Mouse (Mus musculus): Measurements from ENCODE around the gene Gm49337. TPM values are rescaled to one million over a fixed set of nuclear protein-coding genes. Genes with fewer than 3 reads are reported as not detected.
A peak's percentile ranks its signal among the peaks of the same experiment; 100 is the strongest.

Gm49337 gene
- polyA plus RNA-seq, 1 experiment from 2014 or later, result not detected

GRCm38 (mm10) chr4:116157882-116158281 is 15.3 kb upstream of the Gm49337 start:
- Histone ChIP-seq H3K4me2 (ENCODE audit: low read depth, low read length) (no peak overlapping the region), H3K27ac (ENCODE audit: low read depth, low read length) (no peak overlapping the region), H3K9ac (replicated peaks; ENCODE audit: low read depth, low read length) (no peak overlapping the region), H3K9me3 (ENCODE audit: control insufficient read depth, low read length) (no peaks in the 10 kb centered on the region), H3K36me3 (ENCODE audit: control insufficient read depth, insufficient read depth, low read length) (peaks cover 52% of the 10 kb centered on the region), H3K27me3 (ENCODE audit: control insufficient read depth, insufficient read depth, low read length) (no peaks in the 10 kb centered on the region), H3K4me1 (ENCODE audit: control insufficient read depth, insufficient read depth, low read length) (no peaks in the 10 kb centered on the region), H3K4me3 (ENCODE audit: low read depth, low read length) (no peak overlapping the region)
- ATAC-seq (ENCODE audit: low read depth), result no peak
- 100% methylated on average over 2 of the region's 2 CpGs for WGBS

GRCm38 (mm10) chr4:116159912-116160311 is 13.3 kb upstream of the Gm49337 start:
- Histone ChIP-seq H3K4me1 (ENCODE audit: control insufficient read depth, insufficient read depth, low read length) (no peaks in the 10 kb centered on the region), H3K36me3 (ENCODE audit: control insufficient read depth, insufficient read depth, low read length) (peaks cover 37% of the 10 kb centered on the region), H3K27ac (ENCODE audit: low read depth, low read length) (no peak overlapping the region), H3K9ac (replicated peaks; ENCODE audit: low read depth, low read length) (no peak overlapping the region), H3K4me2 (ENCODE audit: low read depth, low read length) (no peak overlapping the region), H3K4me3 (ENCODE audit: low read depth, low read length) (no peak overlapping the region), H3K27me3 (ENCODE audit: control insufficient read depth, insufficient read depth, low read length) (no peaks in the 10 kb centered on the region), H3K9me3 (ENCODE audit: control insufficient read depth, low read length) (no peaks in the 10 kb centered on the region)
- peak; percentile 67; the same call in 1 of the 2 replicates for ATAC-seq (ENCODE audit: low read depth)
- 67% methylated on average over 3 of the region's 3 CpGs for WGBS

GRCm38 (mm10) chr4:116160769-116161168 is 12.4 kb upstream of the Gm49337 start:
- H3K4me2 ChIP-seq (ENCODE audit: low read depth, low read length), result no peak overlapping the region
- WGBS, result 87% methylated on average over 3 of the region's 3 CpGs
- no peak overlapping the region for H3K4me3 ChIP-seq (ENCODE audit: low read depth, low read length)
- ATAC-seq (ENCODE audit: low read depth), result no peak
- no peaks in the 10 kb centered on the region for H3K9me3 ChIP-seq (ENCODE audit: control insufficient read depth, low read length)
- H3K27me3 ChIP-seq (ENCODE audit: control insufficient read depth, insufficient read depth, low read length), result no peaks in the 10 kb centered on the region
- no peaks in the 10 kb centered on the region for H3K4me1 ChIP-seq (ENCODE audit: control insufficient read depth, insufficient read depth, low read length)
- no peak overlapping the region for H3K9ac ChIP-seq (replicated peaks; ENCODE audit: low read depth, low read length)
- peaks cover 32% of the 10 kb centered on the region for H3K36me3 ChIP-seq (ENCODE audit: control insufficient read depth, insufficient read depth, low read length)
- H3K27ac ChIP-seq (ENCODE audit: low read depth, low read length), result no peak overlapping the region

DNA sequence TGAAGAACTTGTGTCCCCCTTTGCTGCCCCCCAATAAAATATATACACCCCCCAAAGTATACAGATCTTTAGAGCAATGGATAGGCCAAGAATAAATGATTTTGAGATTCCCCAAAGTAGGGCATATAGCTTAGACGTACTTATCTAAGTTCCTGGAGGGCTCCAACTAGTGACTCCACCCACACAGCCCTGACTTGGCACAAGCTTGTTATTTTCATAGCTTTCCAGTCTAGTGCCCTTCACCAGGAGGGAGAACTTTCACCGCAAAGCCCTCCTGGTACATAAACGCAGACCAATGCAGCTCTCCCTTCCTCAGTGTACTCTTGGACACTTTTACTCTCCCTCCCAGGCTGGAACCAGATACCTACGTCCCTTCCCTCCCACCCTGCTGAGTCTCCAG is 11.0 kb upstream of the Gm49337 start:
- no peaks in the 10 kb centered on the region for H3K4me1 ChIP-seq (ENCODE audit: control insufficient read depth, insufficient read depth, low read length)
- no peaks in the 10 kb centered on the region for H3K27me3 ChIP-seq (ENCODE audit: control insufficient read depth, insufficient read depth, low read length)
- H3K36me3 ChIP-seq (ENCODE audit: control insufficient read depth, insufficient read depth, low read length), result peaks cover 18% of the 10 kb centered on the region; the same call in 1 of the 2 replicates
- no peak overlapping the region for H3K4me3 ChIP-seq (ENCODE audit: low read depth, low read length)
- H3K4me2 ChIP-seq (ENCODE audit: low read depth, low read length), result no peak overlapping the region
- H3K9me3 ChIP-seq (ENCODE audit: control insufficient read depth, low read length), result no peaks in the 10 kb centered on the region
- WGBS, result 79% methylated on average over 4 of the region's 4 CpGs
- no peak for ATAC-seq (ENCODE audit: low read depth)
- no peak overlapping the region for H3K27ac ChIP-seq (ENCODE audit: low read depth, low read length)
- no peak overlapping the region for H3K9ac ChIP-seq (replicated peaks; ENCODE audit: low read depth, low read length)

DNA sequence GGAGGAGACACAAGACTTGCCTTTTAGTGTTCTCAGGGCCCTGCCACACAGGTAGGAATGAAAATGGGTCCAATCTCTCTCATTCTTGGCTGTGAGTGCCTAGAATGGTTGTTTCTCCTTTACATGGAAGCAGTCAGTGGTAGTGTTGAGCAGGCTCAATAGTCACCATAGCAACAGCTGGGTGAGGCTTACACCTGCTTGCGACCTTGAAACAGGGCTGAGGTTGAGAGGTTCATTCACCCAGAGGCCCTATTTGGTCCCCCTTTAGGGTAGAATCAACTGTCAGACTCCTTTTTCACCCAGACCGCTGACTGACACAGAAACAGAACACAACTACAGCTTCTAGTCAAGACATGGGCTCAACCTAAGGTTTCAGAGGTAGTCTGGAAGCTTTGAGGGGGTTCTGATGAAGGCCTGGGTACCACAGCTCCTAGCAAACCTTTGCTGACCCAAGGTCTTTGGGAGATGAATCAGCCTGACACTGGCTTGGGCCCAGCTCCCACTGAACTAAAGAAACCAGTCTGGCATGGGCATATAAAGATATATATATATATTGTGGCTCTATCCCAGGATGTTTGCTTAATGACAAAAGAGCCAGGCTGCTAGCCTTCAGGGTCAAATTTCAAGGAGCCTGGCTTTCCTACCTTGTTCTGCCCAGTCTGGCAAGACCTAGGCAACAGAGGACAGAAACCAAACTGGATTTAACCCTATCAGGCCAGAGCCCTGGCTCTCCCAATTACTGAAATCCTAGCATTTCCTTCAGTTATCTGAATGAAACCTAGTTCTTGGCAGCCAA is 8.2 kb upstream of the Gm49337 start:
- Histone ChIP-seq H3K9me3 (ENCODE audit: control insufficient read depth, low read length) (no peaks in the 10 kb centered on the region), H3K27ac (ENCODE audit: low read depth, low read length) (no peak overlapping the region), H3K27me3 (ENCODE audit: control insufficient read depth, insufficient read depth, low read length) (no peaks in the 10 kb centered on the region), H3K9ac (replicated peaks; ENCODE audit: low read depth, low read length) (no peak overlapping the region), H3K36me3 (ENCODE audit: control insufficient read depth, insufficient read depth, low read length) (no peaks in the 10 kb centered on the region), H3K4me2 (ENCODE audit: low read depth, low read length) (no peak overlapping the region), H3K4me1 (ENCODE audit: control insufficient read depth, insufficient read depth, low read length) (no peaks in the 10 kb centered on the region), H3K4me3 (ENCODE audit: low read depth, low read length) (no peak overlapping the region)
- no peak for ATAC-seq (ENCODE audit: low read depth)
- 85% methylated on average over 2 of the region's 2 CpGs for WGBS

DNA sequence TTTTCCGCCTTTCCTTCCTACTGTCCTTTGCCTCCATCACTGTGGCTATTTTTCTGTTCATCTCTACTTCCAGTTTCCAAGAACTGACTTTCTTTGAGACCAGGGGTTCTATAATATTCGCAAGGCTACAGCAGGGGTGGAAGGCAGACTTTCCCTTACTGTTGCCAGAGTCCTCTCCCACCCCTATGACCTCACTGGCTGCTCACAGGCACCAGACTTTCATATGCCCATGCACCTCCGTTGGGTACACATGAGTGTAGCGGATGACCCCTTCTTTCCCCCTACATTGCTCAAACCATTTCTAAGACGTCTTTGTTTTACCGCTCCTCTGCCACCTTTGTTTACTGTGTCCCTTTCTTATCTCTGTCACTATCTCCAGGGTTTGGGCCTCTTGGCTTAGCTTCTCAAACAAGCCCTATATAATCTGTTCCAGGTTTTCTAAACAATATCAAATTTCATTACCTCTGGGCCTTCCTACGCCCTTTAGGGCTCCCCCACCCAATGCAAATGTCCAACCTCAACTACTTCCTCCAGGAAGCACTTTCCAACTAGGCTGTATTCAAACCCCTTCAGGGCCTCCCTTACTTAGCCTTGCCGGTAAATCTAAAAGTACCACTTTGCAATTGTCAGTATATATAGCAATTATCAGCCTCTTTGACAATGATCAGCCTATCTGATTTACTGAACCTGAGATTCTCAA is 7.3 kb upstream of the Gm49337 start:
- no peaks in the 10 kb centered on the region for H3K36me3 ChIP-seq (ENCODE audit: control insufficient read depth, insufficient read depth, low read length)
- H3K4me2 ChIP-seq (ENCODE audit: low read depth, low read length), result no peak overlapping the region
- ATAC-seq (ENCODE audit: low read depth), result no peak
- no peaks in the 10 kb centered on the region for H3K4me1 ChIP-seq (ENCODE audit: control insufficient read depth, insufficient read depth, low read length)
- H3K4me3 ChIP-seq (ENCODE audit: low read depth, low read length), result no peak overlapping the region
- no peaks in the 10 kb centered on the region for H3K9me3 ChIP-seq (ENCODE audit: control insufficient read depth, low read length)
- no peaks in the 10 kb centered on the region for H3K27me3 ChIP-seq (ENCODE audit: control insufficient read depth, insufficient read depth, low read length)
- 76% methylated on average over 8 of the region's 8 CpGs for WGBS
- H3K27ac ChIP-seq (ENCODE audit: low read depth, low read length), result no peak overlapping the region
- no peak overlapping the region for H3K9ac ChIP-seq (replicated peaks; ENCODE audit: low read depth, low read length)

- Histone ChIP-seq H3K4me2 (ENCODE audit: low read depth, low read length) (no peak within 1 kb of the TSS), H3K36me3 (ENCODE audit: control insufficient read depth, insufficient read depth, low read length) (no peaks in the 10 kb centered on the region), H3K27ac (ENCODE audit: low read depth, low read length) (no peak within 1 kb of the TSS), H3K4me3 (ENCODE audit: low read depth, low read length) (no peak within 1 kb of the TSS), H3K27me3 (ENCODE audit: control insufficient read depth, insufficient read depth, low read length) (no peaks in the 10 kb centered on the region), H3K9me3 (ENCODE audit: control insufficient read depth, low read length) (no peaks in the 10 kb centered on the region), H3K4me1 (ENCODE audit: control insufficient read depth, insufficient read depth, low read length) (no peaks in the 10 kb centered on the region), H3K9ac (replicated peaks; ENCODE audit: low read depth, low read length) (no peak within 1 kb of the TSS)
- WGBS, result 40% methylated on average over 7 of the region's 7 CpGs
- ATAC-seq (ENCODE audit: low read depth), result no peak
These were observed 5.8 kb upstream of the Gm49337 start, which contains the start of gene Tspan1 for GRCm38 (mm10) chr4:116167404-116167803. Gene Tspan1, minus strand, starts transcription at chr4:116167601.

DNA sequence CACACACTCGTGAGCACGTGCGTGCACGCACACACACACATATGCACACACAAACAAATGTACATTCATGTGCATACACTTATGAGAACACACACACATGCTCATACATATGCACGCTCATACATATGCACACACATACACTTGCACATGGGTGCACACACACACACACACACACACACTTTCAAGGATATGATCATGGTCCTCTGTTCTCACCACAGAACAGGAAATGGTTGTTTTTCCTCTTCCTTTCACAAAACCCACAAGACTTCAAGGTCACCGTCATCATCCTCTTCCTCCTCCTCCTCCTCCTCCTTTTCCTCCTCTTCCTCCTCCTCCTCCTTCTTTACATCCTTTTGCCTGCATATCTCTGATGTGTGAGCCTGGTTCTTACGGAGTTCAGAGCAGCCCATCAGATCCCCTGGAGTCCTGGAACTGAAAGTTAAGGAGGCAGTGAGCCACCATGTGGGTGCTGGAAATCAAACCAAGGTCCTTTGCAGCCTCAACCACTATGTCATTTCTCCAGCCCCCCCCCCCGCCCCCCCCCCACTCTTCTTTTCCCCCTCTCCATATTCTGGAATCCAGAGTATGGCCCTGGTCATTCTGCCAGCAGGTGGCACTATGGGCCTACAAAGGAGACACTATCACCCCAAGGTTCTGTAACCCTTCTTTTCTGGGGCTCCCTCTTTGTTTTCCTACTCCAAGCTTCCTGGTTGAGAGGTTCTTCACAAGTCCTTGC is 4.4 kb upstream of the Gm49337 start:
- H3K36me3 ChIP-seq (ENCODE audit: control insufficient read depth, insufficient read depth, low read length), result no peaks in the 10 kb centered on the region
- no peaks in the 10 kb centered on the region for H3K9me3 ChIP-seq (ENCODE audit: control insufficient read depth, low read length)
- H3K9ac ChIP-seq (replicated peaks; ENCODE audit: low read depth, low read length), result no peak overlapping the region
- no peak overlapping the region for H3K4me3 ChIP-seq (ENCODE audit: low read depth, low read length)
- ATAC-seq (ENCODE audit: low read depth), result peak; percentile 85
- H3K4me2 ChIP-seq (ENCODE audit: low read depth, low read length), result no peak overlapping the region
- no peaks in the 10 kb centered on the region for H3K4me1 ChIP-seq (ENCODE audit: control insufficient read depth, insufficient read depth, low read length)
- WGBS, result 88% methylated on average over 7 of the region's 8 CpGs
- no peaks in the 10 kb centered on the region for H3K27me3 ChIP-seq (ENCODE audit: control insufficient read depth, insufficient read depth, low read length)
- no peak overlapping the region for H3K27ac ChIP-seq (ENCODE audit: low read depth, low read length)

- Histone ChIP-seq H3K4me3 (ENCODE audit: low read depth, low read length) (no peak overlapping the region), H3K36me3 (ENCODE audit: control insufficient read depth, insufficient read depth, low read length) (no peaks in the 10 kb centered on the region), H3K27ac (ENCODE audit: low read depth, low read length) (no peak overlapping the region), H3K4me2 (ENCODE audit: low read depth, low read length) (no peak overlapping the region), H3K27me3 (ENCODE audit: control insufficient read depth, insufficient read depth, low read length) (no peaks in the 10 kb centered on the region), H3K9me3 (ENCODE audit: control insufficient read depth, low read length) (no peaks in the 10 kb centered on the region), H3K4me1 (ENCODE audit: control insufficient read depth, insufficient read depth, low read length) (no peaks in the 10 kb centered on the region), H3K9ac (replicated peaks; ENCODE audit: low read depth, low read length) (no peak overlapping the region)
- peak; percentile 42; the same call in 1 of the 2 replicates for ATAC-seq (ENCODE audit: low read depth)
- 82% methylated on average over 3 of the region's 3 CpGs for WGBS
These were observed 3.9 kb upstream of the Gm49337 start for GRCm38 (mm10) chr4:116169353-116169672.

Measured in neural tube, embryonic 14.5 days (tissue).